Mouse (Mus musculus): ENCODE results near the gene Mn1.

DNA sequence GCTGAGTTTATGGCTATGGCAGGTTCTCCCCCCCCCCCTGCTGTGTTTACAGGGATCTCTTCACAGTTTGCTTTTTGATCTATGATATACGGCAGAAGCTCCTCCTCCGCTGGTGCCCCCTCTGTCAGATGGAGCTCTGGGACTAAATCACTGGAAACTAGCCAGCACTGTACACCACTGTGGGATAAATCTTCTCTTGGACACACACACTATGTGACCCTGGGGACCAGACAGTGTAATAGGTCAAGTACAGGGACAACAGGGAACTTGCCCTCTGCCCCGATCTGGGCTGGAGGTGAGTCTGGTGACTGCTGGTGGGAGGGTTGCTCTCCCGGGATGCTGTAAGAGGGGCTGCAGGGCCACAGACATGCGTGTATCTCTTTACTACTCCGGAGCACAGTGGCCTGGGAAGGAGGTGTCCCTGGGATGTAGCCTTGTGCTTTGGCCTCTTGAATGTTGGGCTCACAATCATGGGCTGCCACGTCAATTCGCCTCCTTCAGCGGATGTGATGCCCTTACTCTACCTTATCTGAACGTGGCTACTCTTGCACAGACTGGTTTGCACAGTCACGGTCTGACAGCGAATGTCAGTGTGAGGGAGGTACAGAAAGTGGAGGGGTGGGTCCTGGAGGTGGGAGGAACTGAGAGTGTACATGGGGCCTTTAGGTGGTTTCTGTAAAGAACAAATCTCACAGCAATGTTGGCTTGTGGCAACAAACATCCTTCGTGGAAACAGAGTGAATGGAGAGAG is 84.7 kb downstream of the Mn1 start:
- TF ChIP-seq EP300 (IDR thresholded peaks at IDR 0.05; ENCODE audit: insufficient read depth, low read depth, low read length) (no peak), CTCF (IDR thresholded peaks at IDR 0.05) (no peak)

All from heart, adult 2 months (tissue).